8 mouse cellular contexts compared by ENCODE assay signal in the genomic region with DNA sequence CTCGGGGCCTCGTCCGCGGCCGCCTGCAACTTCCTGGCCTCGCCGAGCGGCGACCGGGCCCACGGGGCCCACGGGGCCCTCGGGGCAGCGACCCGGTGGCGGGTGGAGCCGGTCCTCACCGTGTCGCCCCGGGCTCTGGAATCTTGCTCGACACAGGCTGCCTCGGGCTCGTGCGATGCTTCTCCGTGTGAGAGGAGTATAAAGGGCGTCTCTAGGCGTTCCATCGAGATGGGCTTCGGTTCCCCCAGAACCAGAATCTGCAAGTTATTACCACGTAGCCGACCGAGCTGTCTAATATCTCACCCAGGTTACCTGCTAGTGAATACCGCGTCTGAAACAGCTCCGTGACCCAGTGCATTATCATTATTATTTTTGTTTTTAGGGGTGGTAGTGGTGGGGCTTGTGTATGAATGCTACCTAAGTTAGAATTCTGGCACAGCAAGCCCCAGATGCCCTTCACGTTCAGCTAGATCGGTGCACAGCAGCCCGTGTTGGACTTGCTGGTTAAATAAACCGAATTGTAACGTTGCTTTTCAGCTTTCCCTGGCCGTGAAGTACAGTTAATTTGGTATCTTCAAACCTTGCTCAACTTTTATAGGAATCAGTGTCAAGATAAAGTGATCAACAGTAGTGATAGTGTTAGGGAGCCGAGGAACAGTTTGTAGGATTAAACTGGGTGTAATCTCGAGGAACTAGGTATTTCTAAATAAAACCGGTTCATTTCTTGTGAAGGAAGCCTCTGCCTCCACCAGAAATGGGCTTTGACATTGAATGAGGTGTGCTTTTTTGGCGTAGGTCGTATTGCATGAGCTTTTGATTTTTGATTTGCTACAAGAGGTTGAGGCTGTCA. TPM values are rescaled to one million over a fixed set of nuclear protein-coding genes. Genes with fewer than 3 reads are reported as not detected.
DNase-seq lines count a peak whose midpoint lies in the region; ATAC-seq and TF ChIP-seq lines count a peak whose summit lies in the region.

No protein-coding gene starts in this region.

- H3K4me2 ChIP-seq in liver, embryonic 14.5 days (ENCODE audit: low read depth) = peak overlapping the region; percentile 86

- no peak for ATAC-seq in G1E (ENCODE audit: extremely low read depth, insufficient number of reproducible peaks, low FRiP score, poor library complexity, severe bottlenecking)
- peak; percentile 63; the same call in 1 of the 2 replicates for ATAC-seq in liver, embryonic 14.5 days (ENCODE audit: insufficient read depth)

- peaks cover 26% of the 10 kb centered on the region for H3K4me1 ChIP-seq in G1E (ENCODE audit: insufficient read depth, low read depth, low read length)
- peaks cover 32% of the 10 kb centered on the region for H3K4me1 ChIP-seq in hindbrain, embryonic 10.5 days (replicated peaks)
- peaks cover 0 to 28% of the 10 kb centered on the region in 2 experiments; a peak in 3 of 4 replicates for H3K4me1 ChIP-seq in liver, embryonic 14.5 days (replicated peaks; ENCODE audit: control insufficient read depth in 2 of 2, insufficient read depth in 2 of 2, low read length in 1 of 2)
- peaks cover 9% of the 10 kb centered on the region for H3K4me1 ChIP-seq in olfactory bulb, adult 2 months (ENCODE audit: control insufficient read depth, insufficient read depth, low read length)

- H3K4me3 ChIP-seq in layer of hippocampus, adult 2 months = peak overlapping the region; percentile 88
- peak overlapping the region; percentile 83 for H3K4me3 ChIP-seq in G1E (ENCODE audit: low read depth, low read length)
- peak overlapping the region; percentile 98 for H3K4me3 ChIP-seq in hindbrain, embryonic 10.5 days
- peak overlapping the region; percentile 81 to 91 for H3K4me3 ChIP-seq in liver, embryonic 14.5 days (ENCODE audit: insufficient read depth in 1 of 2, low read depth in 2 of 2, low read length in 2 of 2)
- H3K4me3 ChIP-seq in olfactory bulb, adult 2 months (ENCODE audit: insufficient read depth, low read depth, low read length) = peak overlapping the region; percentile 96

- TF ChIP-seq EP300 in liver, embryonic 14.5 days (IDR thresholded peaks at IDR 0.05; ENCODE audit: low read depth) = no peak

- WGBS in hindbrain, embryonic 10.5 days = 1% methylated on average over 46 of the region's 46 CpGs
- WGBS in liver, embryonic 14.5 days (ENCODE audit: insufficient replicate concordance) = 1% methylated on average over 46 of the region's 46 CpGs
- WGBS in olfactory bulb, adult 2 months = 1% methylated on average over 46 of the region's 46 CpGs

- peaks cover 15% of the 10 kb centered on the region for H3K36me3 ChIP-seq in G1E (replicated peaks)
- peaks cover 21% of the 10 kb centered on the region for H3K36me3 ChIP-seq in hindbrain, embryonic 10.5 days
- H3K36me3 ChIP-seq in liver, embryonic 14.5 days (replicated peaks; ENCODE audit: control insufficient read depth, insufficient read depth, low read depth) = no peaks in the 10 kb centered on the region

- TF ChIP-seq POLR2A in olfactory bulb, adult 2 months (IDR thresholded peaks at IDR 0.05; ENCODE audit: insufficient read depth, low read depth, low read length) = no peak

- H3K27ac ChIP-seq in layer of hippocampus, adult 2 months = peak overlapping the region; percentile 92
- peak overlapping the region; percentile 100 for H3K27ac ChIP-seq in hindbrain, embryonic 10.5 days
- H3K27ac ChIP-seq in liver, embryonic 14.5 days = no peak overlapping the region
- H3K27ac ChIP-seq in olfactory bulb, adult 2 months (ENCODE audit: insufficient read depth, low read depth, low read length) = peak overlapping the region; percentile 73

- DNase-seq in layer of hippocampus, adult 2 months (ENCODE audit: low spot score in 2 of 2) = peak in 1 of 2 experiments; percentile 39
- DNase-seq in layer of hippocampus, adult 9-11 months = no peak
- peak; percentile 42 for DNase-seq in G1E (ENCODE audit: low spot score)
- DNase-seq in embryo, embryonic 10.5 days (ENCODE audit: low spot score) = peak; percentile 53
- DNase-seq in hindbrain, embryonic 10.5 days (ENCODE audit: low spot score) = no peak
- no peak for DNase-seq in liver, embryonic 14.5 days (ENCODE audit: low read depth in 3 of 3, low spot score in 3 of 3)
- no peak for DNase-seq in Muller cell, postnatal 12 days (ENCODE audit: inconsistent ontology term)

- TF ChIP-seq CTCF in layer of hippocampus, adult 2 months (conservative IDR thresholded peaks at IDR 0.05) = no peak
- TF ChIP-seq CTCF in G1E (IDR thresholded peaks at IDR 0.05; ENCODE audit: low read depth, low read length) = no peak
- TF ChIP-seq CTCF in liver, embryonic 14.5 days (IDR thresholded peaks at IDR 0.05; ENCODE audit: low read depth) = no peak
- no peak for TF ChIP-seq CTCF in olfactory bulb, adult 2 months (IDR thresholded peaks at IDR 0.05; ENCODE audit: insufficient read depth, low read depth, low read length)

- no peaks in the 10 kb centered on the region for H3K9me3 ChIP-seq in G1E (replicated peaks)
- H3K9me3 ChIP-seq in hindbrain, embryonic 10.5 days = no peaks in the 10 kb centered on the region
- H3K9me3 ChIP-seq in liver, embryonic 14.5 days (ENCODE audit: control insufficient read depth, low read length) = no peaks in the 10 kb centered on the region

- H3K27me3 ChIP-seq in G1E (ENCODE audit: insufficient read depth, low read length) = peaks cover 26% of the 10 kb centered on the region
- H3K27me3 ChIP-seq in hindbrain, embryonic 10.5 days (ENCODE audit: insufficient read depth, poor library complexity, severe bottlenecking) = no peaks in the 10 kb centered on the region
- peaks cover 3% of the 10 kb centered on the region; the same call in 1 of the 2 replicates for H3K27me3 ChIP-seq in liver, embryonic 14.5 days (ENCODE audit: control insufficient read depth, insufficient read depth, low read length)

- peak overlapping the region; percentile 85 for H3K9ac ChIP-seq in liver, embryonic 14.5 days (replicated peaks)

RNA-seq across cellular contexts. Expression of a gene that starts 0.8 kb away (rescaled TPM):
- total RNA-seq in layer of hippocampus, adult 2 months (2021) = 10 to 100 TPM; 37.7 to 37.9 TPM
- total RNA-seq in G1E (2014; fragmentation: Nextera tagmentation) (38.9 and 49.7 TPM in 2 replicates), G1E (2017) (18.3 and 34.0 TPM in 2 replicates)
- polyA plus RNA-seq in G1E (2012) = 7.6 and 11.6 TPM in 2 replicates
- polyA plus RNA-seq in hindbrain, embryonic 10.5 days (2016; fragmentation: Nextera tagmentation; extraction: Ambion mirVana) = 40.4 and 53.6 TPM in 2 replicates
- polyA plus RNA-seq in liver, embryonic 14.5 days (2012; rRNA removed) = 4.7 and 7.3 TPM in 2 replicates
- 3.3 and 4.6 TPM in 2 replicates for polyA plus RNA-seq in liver, embryonic 14.5 days (2014; fragmentation: Nextera tagmentation; extraction: Ambion mirVana)
- polyA plus RNA-seq in olfactory bulb, adult 2 months (2012; ENCODE audit: insufficient read depth, insufficient read length, low replicate concordance, missing spikeins) = not detected in 2 replicates

Comparison
In these comparisons a context has a peak if more than half of its experiments do, and no peak if none do; other contexts are left out.
1. DNase-seq: peak in G1E (single experiment) and embryo, embryonic 10.5 days (single experiment); none in layer of hippocampus, adult 9-11 months (single experiment), hindbrain, embryonic 10.5 days (single experiment), liver, embryonic 14.5 days (0 of 3) and Muller cell, postnatal 12 days (single experiment).
2. Peak in every context shown above with its lines, with median percentiles within 50 percentile points of each other: H3K4me3 ChIP-seq.